Mouse (Mus musculus) hindbrain, embryonic 16.5 days (tissue): ENCODE results near the gene Kirrel2. TPM values are rescaled to one million over a fixed set of nuclear protein-coding genes. Genes with fewer than 3 reads are reported as not detected.
"Not testable (repeated sequence)": the region's sequence is repeated elsewhere in the genome, so short reads cannot be mapped to it uniquely, and the experiment has no call there.

Experiments
- ATAC-seq: fragments of 200-750 bp; cut with Nextera tagmentation; 2 replicates; pipeline ENCODE4 v1.8.0; 2017; ENCODE audit warnings: moderate TSS enrichment, moderate library complexity
- H3K27ac ChIP-seq: fragments of 300-500 bp; sonication (generic); 2 replicates; pipeline ENCODE4 v1.5.1; 2014; ENCODE audit warnings: low read depth, mild to moderate bottlenecking, control low read depth, low read length, moderate library complexity
- H3K27me3 ChIP-seq: fragments of 300-500 bp; sonication (generic); replicated peaks from 2 replicates; pipeline ENCODE4 v1.6.1; 2014; ENCODE audit warnings: low read length; ENCODE audit not compliant: control insufficient read depth, insufficient read depth
- H3K36me3 ChIP-seq: fragments of 300-500 bp; sonication (generic); 2 replicates; pipeline ENCODE4 v1.6.1; 2014; ENCODE audit warnings: mild to moderate bottlenecking, low read length, moderate library complexity, mixed read lengths; ENCODE audit not compliant: control insufficient read depth, insufficient read depth
- H3K4me1 ChIP-seq: fragments of 300-500 bp; sonication (generic); 2 replicates; pipeline ENCODE4 v1.6.1; 2014; ENCODE audit warnings: low read depth, low read length; ENCODE audit not compliant: control insufficient read depth, insufficient read depth
- H3K4me2 ChIP-seq: fragments of 300-500 bp; sonication (generic); 2 replicates; pipeline ENCODE4 v1.6.1; 2014; ENCODE audit warnings: mild to moderate bottlenecking, low read length, control low read depth, moderate library complexity
- H3K4me3 ChIP-seq: fragments of 300-500 bp; sonication (generic); 2 replicates; pipeline ENCODE4 v1.5.1; 2014; ENCODE audit warnings: mild to moderate bottlenecking, low read length, control low read depth, moderate library complexity
- H3K9ac ChIP-seq: fragments of 300-500 bp; sonication (generic); 2 replicates; pipeline ENCODE4 v1.6.1; 2014; ENCODE audit warnings: low read depth, mild to moderate bottlenecking, control low read depth, low read length, moderate library complexity
- H3K9me3 ChIP-seq: fragments of 300-500 bp; sonication (generic); 2 replicates; pipeline ENCODE4 v1.6.1; 2014; ENCODE audit warnings: mild to moderate bottlenecking, low read length, moderate library complexity; ENCODE audit not compliant: control insufficient read depth
- WGBS: fragments of 180-500 bp; shearing (Covaris S2); extraction: QIAGEN DNeasy Blood & Tissue Kit; methylation state at CpG from one replicate; pipeline ENCODE4 v1.1.7; 2014; 5-methylcytosine and 5-hydroxymethylcytosine counted together
- polyA plus RNA-seq: library from polyadenylated mRNA; unstranded; fragments of >200 nt; fragmentation: Nextera tagmentation; extraction: Ambion mirVana; gene quantifications from 2 replicates; pipeline ENCODE4 v1.2.1, GENCODE M21; 2015

The Kirrel2 gene
- polyA plus RNA-seq: 3.0 and 4.2 TPM in 2 replicates

GRCm38 (mm10) chr7:30457629-30458330, at the start of gene Kirrel2, which contains the start of gene Nphs1:
Gene Kirrel2, minus strand, starts transcription at chr7:30457690.
Gene Nphs1, plus strand, starts transcription at chr7:30458315.
- peak within 1 kb of the TSS; percentile 54 for H3K9ac ChIP-seq
- ATAC-seq: peak; percentile 88
- H3K4me2 ChIP-seq: peak within 1 kb of the TSS; percentile 68
- peaks cover 49% of the 10 kb centered on the region for H3K27me3 ChIP-seq
- H3K36me3 ChIP-seq: no peaks in the 10 kb centered on the region
- WGBS: 0% methylated on average over 16 of the region's 16 CpGs
- peak within 1 kb of the TSS; percentile 36 for H3K4me3 ChIP-seq
- no peak within 1 kb of the TSS; the same call in 1 of the 2 replicates for H3K27ac ChIP-seq
- H3K4me1 ChIP-seq: peaks cover 26% of the 10 kb centered on the region
- no peaks in the 10 kb centered on the region for H3K9me3 ChIP-seq

DNA sequence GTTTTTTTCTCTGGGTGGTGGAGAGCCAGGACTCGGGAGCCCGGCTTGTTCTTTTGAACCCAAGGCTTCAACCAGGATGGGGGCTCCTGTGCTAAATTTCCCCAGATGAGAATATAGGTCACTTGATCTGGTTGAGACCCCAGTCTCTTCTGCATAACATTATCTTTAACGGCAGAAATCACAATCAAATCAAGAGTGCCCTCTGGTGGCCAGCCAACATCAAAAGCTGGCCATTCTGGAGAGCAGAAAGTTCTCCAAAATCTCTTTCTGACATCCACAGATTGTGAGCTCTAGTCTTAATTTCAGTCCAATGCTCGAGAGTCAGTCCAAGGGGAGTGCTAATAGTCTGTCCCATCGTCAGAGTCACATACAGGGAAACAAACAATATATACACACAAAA, 43.7 kb upstream of the Kirrel2 start:
- not testable (repeated sequence) for H3K9ac ChIP-seq, ATAC-seq, H3K27me3 ChIP-seq, H3K27ac ChIP-seq, H3K36me3 ChIP-seq, H3K4me1 ChIP-seq, H3K4me3 ChIP-seq, H3K9me3 ChIP-seq, H3K4me2 ChIP-seq
- 66% methylated on average over 5 of the region's 5 CpGs for WGBS

DNA sequence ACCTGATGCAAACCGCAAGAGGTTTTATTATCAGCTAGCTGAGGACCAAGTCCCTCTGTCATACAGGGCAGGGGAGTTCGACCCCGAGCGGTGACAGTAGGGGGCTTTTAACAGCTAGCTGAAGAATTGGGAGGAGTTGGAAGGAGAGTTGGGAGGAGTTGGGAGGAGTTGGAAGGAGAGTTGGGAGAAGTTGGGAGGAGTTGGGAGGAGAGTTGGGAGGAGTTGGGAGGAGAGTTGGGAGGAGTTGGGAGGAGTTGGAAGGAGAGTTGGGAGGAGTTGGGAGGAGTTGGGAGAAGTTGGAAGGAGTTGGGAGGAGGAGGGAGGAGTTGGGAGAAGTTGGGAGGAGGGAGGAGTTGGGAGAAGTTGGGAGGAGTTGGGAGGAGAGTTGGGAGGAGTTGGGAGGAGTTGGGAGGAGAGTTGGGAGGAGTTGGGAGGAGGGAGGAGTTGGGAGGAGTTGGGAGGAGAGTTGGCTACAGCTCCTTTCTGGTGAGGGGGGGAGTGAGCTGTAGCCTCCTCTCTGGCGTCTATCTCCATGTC, 38.1 kb upstream of the Kirrel2 start:
- H3K4me3 ChIP-seq, H3K36me3 ChIP-seq, H3K4me1 ChIP-seq, H3K9ac ChIP-seq, ATAC-seq, H3K27me3 ChIP-seq, H3K9me3 ChIP-seq, H3K4me2 ChIP-seq, H3K27ac ChIP-seq: not testable (repeated sequence)
- 57% methylated on average over 5 of the region's 5 CpGs for WGBS

DNA sequence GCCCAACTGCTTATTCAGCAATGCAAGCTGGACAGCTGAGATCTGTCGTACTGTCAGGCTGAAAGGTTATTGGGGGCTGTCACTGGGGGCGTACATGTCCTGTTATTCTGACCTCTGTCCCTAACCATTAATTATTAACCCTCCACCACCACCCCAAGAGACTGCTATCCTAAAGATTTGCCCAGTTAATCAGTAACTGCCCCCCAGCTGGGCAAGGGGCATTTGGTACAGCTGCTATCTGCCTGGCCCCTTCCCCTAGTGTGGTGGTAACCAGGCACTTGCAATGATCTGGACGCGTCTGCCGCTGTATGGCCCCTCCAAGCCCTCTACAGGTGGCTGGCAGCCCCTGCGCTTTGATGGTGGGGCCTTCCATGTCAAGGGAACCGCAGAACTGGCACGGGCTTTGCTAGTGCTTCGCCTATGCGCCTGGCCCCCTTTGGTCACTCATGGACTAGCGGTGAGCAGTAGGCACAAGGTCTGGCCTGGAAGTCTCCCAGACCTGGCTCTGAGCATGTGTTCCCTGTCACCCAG, 36.0 kb upstream of the Kirrel2 start, which contains the start of gene Prodh2:
Prodh2 (plus strand) TSS at position 222 of the 531 bp plus-strand sequence.
- H3K4me3 ChIP-seq: no peak within 1 kb of the TSS
- H3K9ac ChIP-seq: no peak within 1 kb of the TSS
- no peaks in the 10 kb centered on the region for H3K36me3 ChIP-seq
- 51% methylated on average over 11 of the region's 11 CpGs for WGBS
- no peaks in the 10 kb centered on the region for H3K4me1 ChIP-seq
- no peaks in the 10 kb centered on the region for H3K27me3 ChIP-seq
- no peak within 1 kb of the TSS for H3K4me2 ChIP-seq
- H3K9me3 ChIP-seq: no peaks in the 10 kb centered on the region
- no peak for ATAC-seq
- H3K27ac ChIP-seq: no peak within 1 kb of the TSS

- no peaks in the 10 kb centered on the region for H3K27me3 ChIP-seq
- H3K9ac ChIP-seq: no peak overlapping the region
- no peaks in the 10 kb centered on the region for H3K9me3 ChIP-seq
- H3K4me2 ChIP-seq: no peak overlapping the region
- no peak for ATAC-seq
- no peaks in the 10 kb centered on the region for H3K4me1 ChIP-seq
- H3K27ac ChIP-seq: no peak overlapping the region
- H3K36me3 ChIP-seq: no peaks in the 10 kb centered on the region
- no peak overlapping the region for H3K4me3 ChIP-seq
- 19% methylated on average over 4 of the region's 4 CpGs for WGBS
Observed at GRCm38 (mm10) chr7:30492765-30493164, 35.3 kb upstream of the Kirrel2 start.

DNA sequence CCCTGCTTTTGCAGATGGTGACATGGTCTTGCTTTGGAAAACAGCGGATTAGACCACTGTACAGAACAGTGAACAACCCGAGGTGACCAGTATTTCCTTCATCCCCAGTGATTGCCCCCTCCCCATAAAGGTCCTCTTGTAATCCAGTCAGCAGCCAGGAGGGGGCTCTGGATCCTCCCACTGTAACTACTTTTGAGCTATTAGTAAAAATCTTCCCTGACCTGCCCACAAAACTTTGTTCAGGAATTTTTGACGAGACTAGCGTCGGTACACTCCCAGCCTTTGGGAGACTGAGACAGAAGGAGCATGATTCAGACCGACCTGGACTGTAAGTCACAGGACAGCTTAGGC, 33.4 kb upstream of the Kirrel2 start:
- Histone ChIP-seq H3K4me2 (no peak overlapping the region), H3K4me1 (no peaks in the 10 kb centered on the region), H3K9ac (no peak overlapping the region), H3K36me3 (no peaks in the 10 kb centered on the region), H3K9me3 (no peaks in the 10 kb centered on the region), H3K27ac (no peak overlapping the region), H3K27me3 (no peaks in the 10 kb centered on the region), H3K4me3 (no peak overlapping the region)
- 18% methylated on average over 6 of the region's 6 CpGs for WGBS
- no peak for ATAC-seq

DNA sequence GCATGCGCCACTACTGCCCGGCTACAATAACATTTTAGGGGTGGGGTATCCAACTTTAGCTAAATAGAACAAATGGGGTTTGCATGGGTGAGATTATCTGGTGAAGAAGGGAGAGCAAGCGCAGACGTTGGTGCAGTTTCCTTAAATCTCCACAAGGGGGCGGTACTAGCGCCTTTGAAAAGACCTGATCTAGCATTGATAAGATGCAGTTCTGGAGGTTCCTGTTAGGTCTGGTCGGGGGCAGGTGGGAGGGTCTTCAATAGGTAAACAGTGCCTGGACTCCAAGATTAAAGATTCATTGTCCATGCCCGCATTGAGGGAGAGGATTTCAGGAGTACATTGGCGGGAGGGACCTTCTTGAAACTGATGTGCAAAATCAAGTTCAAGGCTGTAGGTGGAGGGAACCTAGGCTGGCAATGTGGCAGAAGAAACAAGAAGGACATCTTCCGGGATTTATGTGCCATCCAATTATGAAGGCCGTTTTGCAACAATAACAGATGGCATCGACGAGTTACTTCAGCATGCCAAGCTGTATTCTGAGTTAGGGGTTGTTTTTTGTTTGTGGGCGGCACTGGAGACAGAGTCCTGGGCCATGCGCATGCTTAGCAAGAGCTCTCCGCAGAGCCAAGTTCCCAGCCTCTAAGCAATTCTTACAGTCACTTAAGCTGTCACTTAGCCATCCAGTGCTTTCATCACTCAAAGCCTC, 32.9 kb upstream of the Kirrel2 start:
- no peak overlapping the region for H3K27ac ChIP-seq
- ATAC-seq: no peak

DNA sequence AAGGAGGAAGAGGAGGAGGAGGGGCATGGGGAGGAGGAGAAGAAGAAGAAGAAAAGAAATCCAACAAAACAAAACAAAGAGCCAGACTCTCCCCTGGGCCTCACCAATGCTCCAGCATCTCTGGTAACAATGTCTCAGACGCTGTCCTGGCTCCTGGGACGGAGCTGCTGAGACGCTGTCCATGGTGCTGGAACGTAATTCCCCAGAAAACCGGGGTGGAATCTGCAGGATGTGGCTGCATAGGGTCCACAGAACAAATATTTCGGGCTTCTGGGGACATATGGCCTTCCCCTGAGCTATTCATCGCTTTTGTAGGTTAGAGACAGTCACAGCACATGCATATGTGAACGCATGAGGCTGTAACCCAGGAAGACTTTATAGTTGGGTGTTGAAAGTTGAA, 26.8 kb upstream of the Kirrel2 start:
- WGBS: 22% methylated on average over 8 of the region's 8 CpGs
- Histone ChIP-seq H3K4me1 (no peaks in the 10 kb centered on the region), H3K4me2 (no peak overlapping the region), H3K4me3 (no peak overlapping the region), H3K36me3 (no peaks in the 10 kb centered on the region), H3K27ac (no peak overlapping the region), H3K9ac (no peak overlapping the region), H3K27me3 (no peaks in the 10 kb centered on the region; the same call in 1 of the 2 replicates), H3K9me3 (no peaks in the 10 kb centered on the region)
- no peak for ATAC-seq

More for the DNA sequence above, 32.9 kb upstream of the Kirrel2 start:
- Histone ChIP-seq H3K4me2 (no peak overlapping the region), H3K4me1 (no peaks in the 10 kb centered on the region), H3K9ac (no peak overlapping the region), H3K4me3 (no peak overlapping the region), H3K36me3 (no peaks in the 10 kb centered on the region), H3K27me3 (no peaks in the 10 kb centered on the region; the same call in 1 of the 2 replicates), H3K9me3 (no peaks in the 10 kb centered on the region)
- WGBS: 32% methylated on average over 16 of the region's 16 CpGs
